Mouse (Mus musculus) liver, adult 2 months (tissue): ENCODE data around the gene Myo18b.

Experiments
- CTCF ChIP-seq: fragments of 200-500 bp; IDR thresholded peaks from 2 replicates; pipeline ENCODE4 v1.5.1; 2011; ENCODE audit warnings: low read depth, low read length, control low read depth
- POLR2A ChIP-seq: fragments of 200-500 bp; IDR thresholded peaks from 2 replicates; pipeline ENCODE4 v1.6.1; 2011; ENCODE audit warnings: low read length, control low read depth; ENCODE audit not compliant: insufficient read depth; ENCODE audit errors: extremely low read depth

- TF ChIP-seq CTCF, result peak; percentile 79
- TF ChIP-seq POLR2A, result no peak
Measured at GRCm38 (mm10) chr5:112848586-112849280, 47.4 kb downstream of the Myo18b start.
